Mouse (Mus musculus) adrenal gland, postnatal 0 days (tissue): ENCODE measurements around the gene Srek1ip1. TPM values are rescaled to one million over a fixed set of nuclear protein-coding genes. Genes with fewer than 3 reads are reported as not detected.

ENCODE experiments used
- polyA plus RNA-seq: library from polyadenylated mRNA; unstranded; fragments of >200 nt; fragmentation: Nextera tagmentation; extraction: Ambion mirVana; gene quantifications from 2 replicates; pipeline ENCODE4 v1.2.1, GENCODE M21; 2015

Srek1ip1 gene
- 19.7 and 20.3 TPM in 2 replicates for polyA plus RNA-seq

GRCm38 (mm10) chr13:104792184-104792583, at the start of gene Srek1ip1:
Srek1ip1 (plus strand) TSS chr13:104792484.

GRCm38 (mm10) chr13:104816635-104817571, 24.6 kb downstream of the Srek1ip1 start, which contains the start of gene Cwc27:
Cwc27 (minus strand) TSS chr13:104817142.

DNA sequence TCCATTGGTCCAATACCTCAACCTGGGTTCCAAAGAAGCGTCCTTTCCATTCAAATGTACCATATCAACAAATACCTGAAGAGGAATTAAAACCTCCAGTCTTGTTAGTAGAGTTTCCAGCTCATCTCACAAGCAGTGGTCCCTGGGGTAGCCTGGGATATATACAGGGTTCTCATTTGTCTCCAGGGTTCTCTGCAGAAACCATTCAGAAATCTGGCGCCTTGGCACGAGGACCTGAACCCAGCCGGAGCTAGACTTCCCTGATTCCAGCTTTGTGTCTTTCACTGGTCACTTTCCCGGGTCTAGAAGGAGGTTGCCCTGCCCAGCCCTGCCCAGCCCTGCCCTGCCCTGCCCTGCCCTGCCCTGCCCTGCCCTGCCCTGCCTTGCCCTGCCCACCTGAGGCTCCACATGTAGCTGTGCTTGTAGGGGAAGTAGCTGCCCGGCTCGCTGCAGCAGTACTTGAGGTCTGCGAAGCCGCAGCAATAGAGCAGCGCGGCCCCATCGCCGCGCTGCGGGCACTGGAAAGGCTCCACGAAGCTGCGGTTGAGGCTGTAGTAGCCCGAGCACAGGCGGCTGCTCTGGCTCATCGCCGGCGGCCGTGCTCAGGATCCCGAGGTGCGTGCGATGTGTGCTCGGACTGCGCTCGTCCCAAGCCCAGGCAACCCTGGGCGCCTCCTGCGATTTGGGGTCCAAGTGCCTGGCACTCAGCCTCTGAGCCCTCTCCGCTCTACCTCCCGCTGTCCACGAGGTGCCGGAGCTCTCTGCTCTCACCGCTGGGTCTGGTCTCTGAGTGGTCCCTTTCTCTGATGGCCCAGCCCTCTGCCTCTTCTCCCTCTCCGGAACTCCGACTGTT, 71.1 kb downstream of the Srek1ip1 start, which contains the start of gene Shisal2b:
Shisal2b (minus strand) TSS at position 767 of the 853 bp plus-strand sequence.

Other genes starting within 250 kb of the Srek1ip1 start
- gene Cwc27, start 24.7 kb downstream of the Srek1ip1 start, polyA plus RNA-seq: 17.6 and 20.4 TPM in 2 replicates
- 0.48 TPM in 1 of 2 replicates, not detected in the other for gene Shisal2b, start 71.4 kb downstream of the Srek1ip1 start, polyA plus RNA-seq